Mouse (Mus musculus) lung, embryonic 16.5 days (tissue): ENCODE measurements around the gene Sfrp4. TPM values are rescaled to one million over a fixed set of nuclear protein-coding genes. Genes with fewer than 3 reads are reported as not detected.

ENCODE experiments used
- ATAC-seq: fragments of 200-750 bp; cut with Nextera tagmentation; 2 replicates; pipeline ENCODE4 v1.8.0; 2017; ENCODE audit warnings: low read depth, mild to moderate bottlenecking, moderate library complexity
- H3K27ac ChIP-seq: fragments of 300-500 bp; sonication (generic); 2 replicates; pipeline ENCODE4 v1.5.1; 2014; ENCODE audit warnings: mild to moderate bottlenecking, control low read depth, low read length
- H3K27me3 ChIP-seq: fragments of 300-500 bp; sonication (generic); 2 replicates; pipeline ENCODE4 v1.6.1; 2014; ENCODE audit warnings: low read depth, low read length, mixed read lengths; ENCODE audit not compliant: control insufficient read depth, insufficient read depth
- H3K36me3 ChIP-seq: fragments of 300-500 bp; sonication (generic); 2 replicates; pipeline ENCODE4 v1.6.1; 2014; ENCODE audit warnings: low read length; ENCODE audit not compliant: control insufficient read depth, insufficient read depth
- H3K4me1 ChIP-seq: fragments of 300-500 bp; sonication (generic); replicated peaks from 2 replicates; pipeline ENCODE4 v1.6.1; 2014; ENCODE audit warnings: low read length, mixed read lengths; ENCODE audit not compliant: control insufficient read depth, insufficient read depth
- H3K4me2 ChIP-seq: fragments of 300-500 bp; sonication (generic); 2 replicates; pipeline ENCODE4 v1.6.1; 2014; ENCODE audit warnings: low read depth, low read length, control low read depth
- H3K4me3 ChIP-seq: fragments of 300-500 bp; sonication (generic); 2 replicates; pipeline ENCODE4 v1.5.1; 2014; ENCODE audit warnings: mild to moderate bottlenecking, low read length, control low read depth
- H3K9ac ChIP-seq: fragments of 300-500 bp; sonication (generic); 2 replicates; pipeline ENCODE4 v1.6.1; 2014; ENCODE audit warnings: low read length, control low read depth
- H3K9me3 ChIP-seq: fragments of 300-500 bp; sonication (generic); 2 replicates; pipeline ENCODE4 v1.6.1; 2016; ENCODE audit warnings: low read length; ENCODE audit not compliant: control insufficient read depth
- WGBS: fragments of 180-500 bp; shearing (Covaris S2); extraction: QIAGEN DNeasy Blood & Tissue Kit; methylation state at CpG from one replicate; pipeline ENCODE4 v1.1.7; 2014; 5-methylcytosine and 5-hydroxymethylcytosine counted together
- polyA plus RNA-seq: library from polyadenylated mRNA; unstranded; fragments of >200 nt; fragmentation: Nextera tagmentation; extraction: Ambion mirVana; gene quantifications from 2 replicates; pipeline ENCODE4 v1.2.1, GENCODE M21; 2015

Gene Sfrp4
- polyA plus RNA-seq, 1 experiment from 2014 or later, result 0.92 TPM

DNA sequence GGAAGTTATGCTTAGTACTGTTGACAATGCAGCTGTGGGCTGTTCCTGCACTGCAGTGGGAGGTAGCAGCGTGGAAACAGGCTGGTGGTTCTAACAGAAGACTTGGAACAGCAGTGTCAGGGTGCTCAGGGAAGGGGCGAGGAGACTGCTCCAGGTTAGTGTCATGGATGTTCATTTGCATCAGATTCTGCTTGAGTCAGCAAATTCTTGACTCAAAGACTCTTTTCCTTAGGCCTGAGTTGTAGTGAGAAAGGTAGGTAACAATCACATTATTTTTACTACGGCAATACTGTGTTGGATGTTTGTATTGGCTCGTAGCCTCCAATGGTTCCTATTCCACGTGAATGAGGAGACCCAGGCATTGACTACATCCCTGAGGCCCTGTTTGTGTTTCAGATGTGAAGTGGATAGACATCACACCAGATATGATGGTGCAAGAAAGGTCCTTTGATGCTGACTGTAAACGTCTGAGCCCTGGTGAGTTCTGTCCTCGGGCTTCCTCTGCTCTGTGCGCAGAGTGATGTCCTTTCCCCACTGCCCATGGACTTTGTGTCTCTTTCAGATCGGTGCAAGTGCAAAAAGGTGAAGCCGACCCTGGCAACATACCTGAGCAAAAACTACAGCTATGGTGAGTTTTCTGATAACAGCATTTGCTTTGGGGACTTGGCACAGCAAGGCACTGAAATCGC, 1.9 kb downstream of the Sfrp4 start:
- Histone ChIP-seq H3K27me3 (peaks cover 8% of the 10 kb centered on the region), H3K4me2 (no peak overlapping the region), H3K4me3 (no peak overlapping the region), H3K9me3 (no peaks in the 10 kb centered on the region), H3K4me1 (peaks cover 7% of the 10 kb centered on the region), H3K27ac (no peak overlapping the region), H3K36me3 (no peaks in the 10 kb centered on the region), H3K9ac (no peak overlapping the region)
- ATAC-seq, result no peak
- WGBS, result 73% methylated on average over 11 of the region's 11 CpGs

DNA sequence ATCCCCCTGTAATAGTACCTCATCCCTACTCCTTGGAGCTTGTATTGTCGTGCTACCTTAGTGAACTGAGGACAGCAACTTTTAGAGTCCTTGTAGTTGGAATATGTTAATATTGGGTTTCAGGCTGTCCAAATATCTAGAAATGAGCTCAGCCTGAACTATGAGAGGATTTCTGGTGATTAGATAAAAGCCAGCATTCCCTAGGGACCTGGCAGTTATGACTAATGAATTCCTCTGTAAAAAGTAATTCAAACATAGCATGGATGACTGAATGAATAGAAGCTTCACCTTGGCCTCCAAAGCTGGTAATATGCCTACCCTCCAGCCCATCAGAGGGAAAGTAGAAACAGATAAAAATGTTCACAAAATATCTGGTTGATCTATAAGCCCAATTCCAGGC, 3.6 kb downstream of the Sfrp4 start:
- peaks cover 7% of the 10 kb centered on the region for H3K4me1 ChIP-seq
- H3K27me3 ChIP-seq, result peaks cover 8% of the 10 kb centered on the region
- no peaks in the 10 kb centered on the region for H3K36me3 ChIP-seq
- H3K9me3 ChIP-seq, result no peaks in the 10 kb centered on the region
- no peak overlapping the region for H3K4me2 ChIP-seq
- no peak overlapping the region for H3K27ac ChIP-seq
- 62% methylated on average over 1 of the region's 1 CpGs for WGBS
- H3K9ac ChIP-seq, result no peak overlapping the region
- ATAC-seq, result no peak
- no peak overlapping the region for H3K4me3 ChIP-seq

DNA sequence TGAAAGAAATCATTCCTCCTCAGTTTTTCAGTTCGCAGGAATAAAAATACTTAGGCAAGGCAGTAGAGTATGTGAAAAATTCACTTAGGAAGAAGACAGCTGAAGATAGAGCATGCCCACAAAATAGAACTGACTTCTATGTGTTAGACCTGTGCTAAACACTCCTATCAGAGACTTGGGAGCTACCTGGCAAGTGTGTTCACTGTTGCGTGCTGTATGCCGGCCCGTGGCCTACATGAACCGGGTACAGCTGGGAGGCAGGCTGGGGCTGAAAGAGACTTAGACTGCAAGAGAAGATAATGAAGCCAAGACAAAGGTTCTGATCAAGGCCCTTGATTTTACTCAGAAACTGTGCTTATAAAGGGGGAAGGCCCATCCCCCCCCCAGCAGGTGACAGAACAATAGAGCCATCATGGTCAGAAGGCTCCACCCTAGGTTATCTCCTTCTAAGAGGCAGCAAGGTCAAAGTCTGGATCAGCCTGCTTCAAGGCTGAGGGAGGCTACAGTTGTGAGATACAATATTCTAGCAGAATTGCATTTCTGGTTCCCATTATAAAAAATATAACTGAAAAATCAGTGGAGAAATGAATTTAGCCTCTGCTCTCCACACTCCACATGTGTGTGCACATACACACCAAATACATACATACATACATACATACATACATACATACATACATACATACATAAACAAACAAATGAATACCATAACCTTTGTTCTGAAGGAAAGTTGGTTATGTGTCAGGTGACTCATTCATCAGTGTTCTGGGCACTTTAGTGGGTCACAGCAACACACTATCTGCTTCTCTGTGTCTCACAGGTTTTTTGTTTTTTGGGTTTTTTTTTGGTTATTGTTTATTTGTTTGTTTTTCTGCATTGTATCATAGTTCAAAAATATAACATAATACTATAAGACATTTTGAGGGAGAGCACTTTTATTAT, 8.1 kb downstream of the Sfrp4 start:
- Histone ChIP-seq H3K4me2 (no peak overlapping the region), H3K4me3 (no peak overlapping the region), H3K36me3 (no peaks in the 10 kb centered on the region), H3K27me3 (no peaks in the 10 kb centered on the region), H3K9me3 (no peaks in the 10 kb centered on the region), H3K4me1 (no peaks in the 10 kb centered on the region), H3K27ac (no peak overlapping the region), H3K9ac (no peak overlapping the region)
- 88% methylated on average over 5 of the region's 5 CpGs for WGBS
- ATAC-seq, result no peak

DNA sequence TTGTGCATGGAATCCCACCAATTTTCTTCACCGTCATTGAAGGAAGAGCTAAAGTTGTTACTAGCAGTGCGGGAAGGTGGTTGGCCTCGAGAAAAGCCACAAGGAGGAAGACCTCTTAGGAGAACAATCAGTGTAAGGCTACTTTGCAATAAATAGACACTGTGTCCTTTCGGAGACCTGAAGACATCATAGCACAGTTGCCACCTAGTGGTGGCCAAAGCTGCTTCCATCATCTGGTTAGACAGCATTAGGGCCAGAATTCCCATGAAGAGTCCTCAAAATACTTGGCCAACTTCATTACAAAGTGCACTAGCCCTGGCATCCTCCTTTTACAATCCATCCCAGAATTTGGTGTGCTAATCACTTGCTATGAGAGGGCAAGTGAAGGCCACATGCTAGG, 13.2 kb downstream of the Sfrp4 start:
- 63% methylated on average over 4 of the region's 4 CpGs for WGBS
- no peak for ATAC-seq

DNA sequence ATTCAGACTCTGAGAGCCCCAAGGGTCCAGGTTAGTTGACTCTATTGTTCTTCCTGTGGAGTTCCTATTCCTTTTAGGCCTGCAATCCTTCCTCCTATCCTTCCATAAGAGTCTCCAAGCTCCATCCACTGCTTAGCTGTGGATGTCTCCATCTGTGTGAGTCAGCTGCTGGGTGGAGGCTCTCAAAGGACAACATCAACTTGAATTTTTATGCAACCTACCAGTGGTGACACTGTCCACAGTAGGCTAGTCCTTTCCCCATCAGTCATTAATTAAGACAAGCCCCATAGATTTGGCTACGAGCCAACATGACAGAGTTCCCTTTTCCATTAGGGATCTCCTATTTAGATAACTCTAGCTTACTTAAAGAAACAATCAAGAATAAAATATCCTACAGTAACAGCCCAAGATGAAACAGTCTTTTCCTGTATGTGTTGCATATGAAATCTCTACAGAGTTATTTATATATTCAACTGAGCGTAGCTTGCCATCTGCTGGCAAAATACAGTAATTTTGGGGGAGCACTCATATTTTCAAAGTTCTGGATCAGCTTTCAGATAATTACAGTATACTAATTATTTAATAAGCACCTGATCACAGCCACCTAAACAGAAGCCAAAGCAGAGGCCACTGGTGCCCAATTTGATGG, 17.4 kb downstream of the Sfrp4 start:
- Histone ChIP-seq H3K4me2 (no peak overlapping the region), H3K27ac (no peak overlapping the region), H3K9ac (no peak overlapping the region), H3K27me3 (no peaks in the 10 kb centered on the region), H3K4me1 (no peaks in the 10 kb centered on the region), H3K36me3 (no peaks in the 10 kb centered on the region), H3K4me3 (no peak overlapping the region), H3K9me3 (no peaks in the 10 kb centered on the region)
- no peak for ATAC-seq
- WGBS, result 58% methylated on average over 2 of the region's 2 CpGs

More for the DNA sequence above, 13.2 kb downstream of the Sfrp4 start:
- no peaks in the 10 kb centered on the region for H3K27me3 ChIP-seq
- no peak overlapping the region for H3K4me3 ChIP-seq
- H3K36me3 ChIP-seq, result no peaks in the 10 kb centered on the region
- no peak overlapping the region for H3K4me2 ChIP-seq
- no peak overlapping the region for H3K27ac ChIP-seq
- no peaks in the 10 kb centered on the region for H3K9me3 ChIP-seq
- no peaks in the 10 kb centered on the region for H3K4me1 ChIP-seq
- H3K9ac ChIP-seq, result no peak overlapping the region

DNA sequence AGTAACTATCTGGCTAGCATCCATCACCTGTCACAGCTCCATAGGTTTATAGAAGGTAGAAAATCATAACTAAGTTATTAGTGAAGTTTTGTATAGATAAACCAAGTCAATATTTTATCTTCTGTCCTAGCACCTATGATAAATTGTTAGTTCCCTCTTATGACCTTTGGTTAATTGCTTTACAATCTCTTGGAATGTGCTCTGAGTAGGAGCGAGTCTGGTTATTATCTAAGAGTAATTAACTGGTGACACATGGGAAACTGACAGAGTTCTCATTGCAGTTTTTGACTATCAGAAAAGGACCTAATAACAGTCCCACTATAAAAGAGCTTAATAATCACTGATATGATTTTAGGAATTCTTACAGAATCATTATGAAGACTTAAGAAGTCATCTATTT, 20.6 kb downstream of the Sfrp4 start:
- Histone ChIP-seq H3K9ac (no peak overlapping the region), H3K9me3 (no peaks in the 10 kb centered on the region), H3K4me3 (no peak overlapping the region), H3K4me2 (no peak overlapping the region), H3K27me3 (no peaks in the 10 kb centered on the region), H3K36me3 (no peaks in the 10 kb centered on the region), H3K27ac (no peak overlapping the region), H3K4me1 (no peaks in the 10 kb centered on the region)
- no peak for ATAC-seq
- WGBS, result 45% methylated on average over 1 of the region's 1 CpGs

DNA sequence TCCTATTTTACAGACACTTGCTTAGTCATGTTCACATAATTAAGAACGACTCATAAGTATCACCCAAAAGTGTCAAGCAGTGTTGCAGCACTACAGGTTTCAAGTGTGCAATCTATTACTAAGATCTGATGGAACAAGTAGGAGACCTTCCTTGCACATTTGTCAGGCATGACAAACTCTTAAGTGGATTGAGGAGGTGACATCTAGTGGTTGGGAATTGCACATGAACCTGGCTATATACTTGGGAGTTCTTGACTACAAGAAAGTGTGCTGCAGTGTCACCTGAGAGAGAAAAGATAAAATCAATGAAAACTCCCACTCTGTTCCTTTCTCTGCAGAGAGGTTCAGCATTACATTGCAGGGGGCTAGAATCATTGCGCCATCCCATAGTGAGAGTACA, 21.3 kb downstream of the Sfrp4 start:
- no peaks in the 10 kb centered on the region for H3K9me3 ChIP-seq
- no peak overlapping the region for H3K4me2 ChIP-seq
- H3K4me1 ChIP-seq, result no peaks in the 10 kb centered on the region
- no peak for ATAC-seq
- H3K27me3 ChIP-seq, result no peaks in the 10 kb centered on the region
- no peak overlapping the region for H3K9ac ChIP-seq
- H3K27ac ChIP-seq, result no peak overlapping the region
- H3K4me3 ChIP-seq, result no peak overlapping the region
- WGBS, result 62% methylated on average over 2 of the region's 2 CpGs
- H3K36me3 ChIP-seq, result no peaks in the 10 kb centered on the region

DNA sequence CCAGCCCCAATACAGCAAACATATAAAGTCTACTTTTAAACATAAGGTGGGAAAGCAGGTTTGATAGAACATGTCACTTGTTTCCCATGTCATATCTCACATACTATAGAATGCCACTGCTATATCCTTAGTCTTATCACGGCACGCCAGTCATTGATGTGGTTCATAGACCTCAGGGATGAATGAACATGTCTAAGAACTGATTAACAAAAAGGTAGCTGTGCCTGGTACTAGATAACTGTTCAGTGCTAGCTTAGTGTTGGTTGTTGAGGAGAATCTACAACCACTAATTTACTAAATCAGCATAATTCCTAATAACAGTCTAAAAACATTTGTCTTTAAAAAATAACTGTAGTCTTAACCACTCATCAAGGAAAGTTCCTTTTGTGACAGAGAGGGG, 26.9 kb downstream of the Sfrp4 start:
- H3K4me1 ChIP-seq, result no peaks in the 10 kb centered on the region
- no peak overlapping the region for H3K9ac ChIP-seq
- H3K27me3 ChIP-seq, result no peaks in the 10 kb centered on the region
- no peak for ATAC-seq
- WGBS, result 96% methylated on average over 2 of the region's 2 CpGs
- H3K4me2 ChIP-seq, result no peak overlapping the region
- H3K27ac ChIP-seq, result no peak overlapping the region
- H3K9me3 ChIP-seq, result no peaks in the 10 kb centered on the region
- no peak overlapping the region for H3K4me3 ChIP-seq
- H3K36me3 ChIP-seq, result no peaks in the 10 kb centered on the region

DNA sequence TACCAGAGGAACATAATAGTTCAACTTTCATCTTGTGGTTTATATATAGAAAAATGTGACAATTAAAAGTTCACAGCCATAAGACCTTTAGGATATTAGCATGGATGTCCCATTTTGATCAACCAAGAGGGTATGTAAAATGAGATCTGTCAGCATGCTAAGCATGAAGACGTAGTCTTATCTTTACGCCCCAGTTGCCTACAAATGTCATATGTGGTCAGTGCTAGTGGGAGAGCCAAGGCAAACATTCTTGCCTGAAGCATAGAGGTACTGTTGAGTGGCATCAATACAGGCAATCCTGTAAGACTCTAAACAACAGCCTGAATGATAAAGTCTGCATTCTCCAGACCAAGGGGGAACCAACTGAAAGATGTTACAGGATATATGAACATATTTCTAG, 29.5 kb downstream of the Sfrp4 start:
- no peak for ATAC-seq
- Histone ChIP-seq H3K36me3 (no peaks in the 10 kb centered on the region), H3K4me2 (no peak overlapping the region), H3K27me3 (no peaks in the 10 kb centered on the region), H3K27ac (no peak overlapping the region), H3K9ac (no peak overlapping the region), H3K4me1 (no peaks in the 10 kb centered on the region), H3K4me3 (no peak overlapping the region), H3K9me3 (no peaks in the 10 kb centered on the region)
- 91% methylated on average over 2 of the region's 2 CpGs for WGBS
